Mouse (Mus musculus) heart, postnatal 14 days (tissue): ENCODE data around the gene Sugct. TPM values are rescaled to one million over a fixed set of nuclear protein-coding genes. Genes with fewer than 3 reads are reported as not detected.
A peak's percentile ranks its signal among the peaks of the same experiment; 100 is the strongest.

Source experiments
- DNase-seq, 2 experiments: peaks; one replicate each; pipeline ENCODE4 v3.0.0; 2021 to 2022
- intact Hi-C: fragments of 180-260 bp; cut with DNase I; formaldehyde crosslinking; loops from one replicate; pipeline ENCODE4 v1.15.1; 2025
- long read RNA-seq, 2 experiments: library from polyadenylated mRNA; stranded (forward); transcript quantifications; one replicate each; pipeline ENCODE4 v2.0.0; 2021
- total RNA-seq, 2 experiments: library from RNA; stranded (reverse); gene quantifications; 2 replicates each; pipeline ENCODE4 v1.2.3; 2021

Sugct gene
- under 1 TPM; 0.67 to 0.78 TPM for total RNA-seq
- long read RNA-seq, experiment 1, partial matches to known transcripts = 0 of 2 reads
- long read RNA-seq, experiment 1, other reads (novel, unspliced or antisense) = 0 of 2 reads
- long read RNA-seq, experiment 2, partial matches to known transcripts = 0 of 2 reads
- long read RNA-seq, experiment 2, other reads (novel, unspliced or antisense) = 1 of 2 reads

GRCm38 (mm10) chr13:17694911-17695699, at the start of gene Sugct, which contains the start of gene Mplkip:
Gene Sugct (minus strand): TSS chr13:17695553.
Gene Mplkip (plus strand): TSS chr13:17695192.
- DNase-seq = peak; percentile 100
- intact Hi-C loops = loop anchor here (2.0 to 5.0 kb wide), 2 partner anchors 110 to 247 kb away; partner anchors contain the start of genes Cdk13 and Rala

- DNase-seq = no peak
- intact Hi-C loops = no loop called here
Measured at GRCm38 (mm10) chr13:17728798-17729197, 33.4 kb upstream of the Sugct start.

- intact Hi-C loops = no loop called here
- DNase-seq = no peak
Measured at GRCm38 (mm10) chr13:17727922-17728321, 32.6 kb upstream of the Sugct start.

- intact Hi-C loops = no loop called here
Measured at GRCm38 (mm10) chr13:17717357-17717756, 22.0 kb upstream of the Sugct start.

GRCm38 (mm10) chr13:17708784-17709311, 13.5 kb upstream of the Sugct start:
- intact Hi-C loops = no loop called here

More at GRCm38 (mm10) chr13:17717357-17717756, 22.0 kb upstream of the Sugct start:
- no peak for DNase-seq

GRCm38 (mm10) chr13:17705188-17705826, 10.0 kb upstream of the Sugct start:
- intact Hi-C loops = no loop called here
- no peak for DNase-seq

More at GRCm38 (mm10) chr13:17708784-17709311, 13.5 kb upstream of the Sugct start:
- no peak for DNase-seq

- intact Hi-C loops = no loop called here
Measured at GRCm38 (mm10) chr13:17702311-17702710, 7.0 kb upstream of the Sugct start.

GRCm38 (mm10) chr13:17701322-17701721, 6.0 kb upstream of the Sugct start:
- intact Hi-C loops = no loop called here
- no peak for DNase-seq

More at GRCm38 (mm10) chr13:17702311-17702710, 7.0 kb upstream of the Sugct start:
- DNase-seq = no peak

- DNase-seq = no peak
- intact Hi-C loops = no loop called here
Measured at GRCm38 (mm10) chr13:17700090-17700715, 4.8 kb upstream of the Sugct start.

- no peak for DNase-seq
- intact Hi-C loops = loop anchor here (2.0 kb wide), 1 partner anchor 109 kb away; the partner anchor contains the start of gene Cdk13
Measured at GRCm38 (mm10) chr13:17695898-17696580, 686 bp upstream of the Sugct start.

GRCm38 (mm10) chr13:17694414-17694813, 939 bp downstream of the Sugct start:
- intact Hi-C loops = loop anchor here (2.0 to 5.0 kb wide), 2 partner anchors 110 to 248 kb away; partner anchors contain the start of genes Cdk13 and Rala
- no peak for DNase-seq

GRCm38 (mm10) chr13:17693816-17694215, 1.5 kb downstream of the Sugct start:
- no peak for DNase-seq
- intact Hi-C loops = loop anchor here (2.0 to 5.0 kb wide), 2 partner anchors 111 to 248 kb away; partner anchors contain the start of genes Cdk13 and Rala

- intact Hi-C loops = loop anchor here (5.0 kb wide), 1 partner anchor 251 kb away; the partner anchor contains the start of gene Rala
- no peak for DNase-seq
Measured at GRCm38 (mm10) chr13:17691436-17691835, 3.9 kb downstream of the Sugct start.

GRCm38 (mm10) chr13:17690686-17691085, 4.7 kb downstream of the Sugct start:
- intact Hi-C loops = loop anchor here (5.0 kb wide), 1 partner anchor 252 kb away; the partner anchor contains the start of gene Rala

GRCm38 (mm10) chr13:17689461-17689860, 5.9 kb downstream of the Sugct start:
- DNase-seq = no peak
- intact Hi-C loops = no loop called here

More at GRCm38 (mm10) chr13:17690686-17691085, 4.7 kb downstream of the Sugct start:
- DNase-seq = peak in 1 of 2 experiments; percentile 6

GRCm38 (mm10) chr13:17671122-17671521, 24.2 kb downstream of the Sugct start:
- intact Hi-C loops = no loop called here
- no peak for DNase-seq

- intact Hi-C loops = no loop called here
- DNase-seq = no peak
Measured at GRCm38 (mm10) chr13:17667380-17667779, 28.0 kb downstream of the Sugct start.

GRCm38 (mm10) chr13:17642294-17642693, 53.1 kb downstream of the Sugct start:
- DNase-seq = no peak
- intact Hi-C loops = no loop called here

- no peak for DNase-seq
- intact Hi-C loops = no loop called here
Measured at GRCm38 (mm10) chr13:17638008-17638407, 57.3 kb downstream of the Sugct start.
